Mouse (Mus musculus): ENCODE data around the gene Aoah.
A peak's percentile ranks its signal among the peaks of the same experiment; 100 is the strongest.

Gene Aoah

GRCm38 (mm10) chr13:20793901-20794300 lies at the start of gene Aoah:
Gene Aoah (plus strand): TSS chr13:20794113.
- no peak for DNase-seq (ENCODE audit: low spot score in 2 of 2)

GRCm38 (mm10) chr13:20754843-20755242 lies 39.1 kb upstream of the Aoah start:
- no peak for DNase-seq (ENCODE audit: low spot score in 2 of 2)

DNA sequence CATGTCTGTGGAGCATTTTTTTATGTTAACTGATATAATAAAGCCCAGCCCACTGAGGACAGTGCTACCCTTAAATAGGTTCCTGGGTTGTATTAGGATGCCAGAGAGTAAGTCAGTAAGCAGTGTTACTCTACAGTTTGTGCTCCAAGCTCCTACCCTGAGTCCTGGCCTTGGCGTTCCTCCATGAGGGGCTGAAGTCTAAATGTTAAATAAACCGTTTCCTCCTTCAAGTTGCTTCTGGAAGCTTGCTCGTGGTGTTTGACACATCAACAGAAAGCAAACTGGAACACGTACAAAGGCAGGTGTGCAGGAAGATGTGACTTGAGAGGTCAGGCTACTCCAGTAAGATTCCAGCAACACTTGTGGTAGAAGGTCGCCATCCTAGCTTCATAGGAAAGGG lies 10.3 kb upstream of the Aoah start:
- DNase-seq (ENCODE audit: low spot score in 2 of 2) = no peak

- DNase-seq (ENCODE audit: low spot score in 2 of 2) = no peak
Measured at GRCm38 (mm10) chr13:20784060-20784459, 9.9 kb upstream of the Aoah start.

DNA sequence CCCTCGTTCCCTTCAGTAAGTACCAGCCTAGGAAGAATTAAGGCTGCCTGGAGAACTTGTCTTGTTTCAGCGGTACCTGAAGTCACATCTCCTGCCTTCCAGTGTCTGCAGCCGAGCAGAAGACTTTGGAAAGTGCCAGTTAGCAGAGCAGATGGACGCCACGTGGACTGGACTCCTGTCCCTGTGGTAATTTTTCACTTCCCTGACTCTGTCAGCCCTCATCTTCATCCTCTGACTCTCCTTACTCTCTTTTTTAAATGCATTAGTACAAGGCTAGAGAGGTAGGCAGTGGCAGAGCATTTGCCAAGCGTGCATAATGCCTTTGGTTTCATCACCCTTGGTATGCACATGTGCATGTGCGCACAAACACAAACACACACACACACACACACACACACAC lies 8.0 kb upstream of the Aoah start:
- DNase-seq (ENCODE audit: low spot score in 2 of 2) = no peak

GRCm38 (mm10) chr13:20786825-20787245 lies 7.1 kb upstream of the Aoah start:
- DNase-seq (ENCODE audit: low spot score in 2 of 2) = no peak

- DNase-seq (ENCODE audit: low spot score in 2 of 2) = no peak
Measured at GRCm38 (mm10) chr13:20787952-20788351, 6.0 kb upstream of the Aoah start.

GRCm38 (mm10) chr13:20796651-20797050 lies 2.7 kb downstream of the Aoah start:
- DNase-seq (ENCODE audit: low spot score in 2 of 2) = no peak

GRCm38 (mm10) chr13:20798536-20798935 lies 4.6 kb downstream of the Aoah start:
- no peak for DNase-seq (ENCODE audit: low spot score in 2 of 2)

- no peak for DNase-seq (ENCODE audit: low spot score in 2 of 2)
Measured at GRCm38 (mm10) chr13:20799772-20800171, 5.9 kb downstream of the Aoah start.

DNA sequence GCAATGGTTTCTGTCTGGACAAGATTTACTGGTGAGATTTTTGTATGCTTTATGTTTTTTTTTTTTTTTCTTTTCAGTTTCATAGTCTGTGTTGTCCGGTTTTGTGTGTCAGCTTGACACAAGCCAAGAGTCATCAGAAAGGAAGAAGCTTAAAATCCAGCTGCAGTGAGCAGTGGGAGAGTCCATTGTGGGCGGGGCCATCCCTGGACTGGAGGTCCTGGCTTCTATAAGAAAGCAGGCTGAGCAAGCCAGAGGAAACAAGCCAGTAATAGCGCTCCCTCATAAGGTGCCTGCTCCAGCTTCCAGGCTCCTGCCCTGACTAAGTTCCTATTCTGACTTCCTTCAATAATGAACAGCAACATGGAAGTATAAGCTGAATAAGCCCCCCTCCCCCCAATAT lies 6.7 kb downstream of the Aoah start:
- no peak for DNase-seq (ENCODE audit: low spot score in 2 of 2)

- no peak for DNase-seq (ENCODE audit: low spot score in 2 of 2)
Measured at GRCm38 (mm10) chr13:20811782-20812406, 18.0 kb downstream of the Aoah start.

DNA sequence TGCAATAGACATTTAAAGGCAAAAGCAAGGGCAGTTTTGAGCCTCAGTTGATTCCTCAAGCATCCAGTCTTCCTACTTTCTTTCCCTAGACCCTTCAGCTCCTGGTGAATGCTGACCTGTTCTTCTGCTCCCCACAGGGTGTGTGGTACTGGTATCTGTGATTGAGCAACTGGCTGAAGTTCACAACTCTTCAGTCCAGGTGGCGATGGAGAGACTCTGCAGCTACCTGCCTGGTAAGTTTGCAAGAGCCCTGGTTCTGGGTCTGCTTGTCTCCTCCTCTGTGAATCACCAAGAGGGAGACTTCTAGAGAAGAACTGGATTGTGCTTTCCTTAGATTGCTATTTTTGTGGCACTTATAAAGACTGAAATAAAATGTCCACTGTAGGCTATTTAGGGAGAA lies 22.5 kb downstream of the Aoah start:
- no peak for DNase-seq (ENCODE audit: low spot score in 2 of 2)

GRCm38 (mm10) chr13:20820712-20821328 lies 26.9 kb downstream of the Aoah start:
- DNase-seq (ENCODE audit: low spot score in 2 of 2) = no peak

DNA sequence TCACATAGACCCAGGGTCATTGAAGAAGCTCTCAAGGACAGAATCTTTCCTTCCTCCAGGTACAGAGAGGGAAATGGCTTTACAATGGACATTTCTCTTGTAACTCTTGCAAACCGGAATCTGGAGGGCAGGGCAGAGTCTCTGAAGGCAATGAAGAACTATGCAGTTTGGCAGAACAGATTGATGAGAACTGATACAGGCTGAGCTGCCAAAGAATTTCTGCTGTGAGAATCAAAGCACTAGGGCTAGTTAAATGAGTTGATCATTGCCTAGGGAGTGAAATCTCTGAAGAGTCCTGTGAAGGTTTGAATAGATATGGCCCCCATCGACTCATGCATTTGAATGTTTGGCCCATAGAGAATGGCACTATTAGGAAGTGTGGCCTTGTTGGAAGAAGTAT lies 34.8 kb downstream of the Aoah start:
- no peak for DNase-seq (ENCODE audit: low spot score in 2 of 2)

DNA sequence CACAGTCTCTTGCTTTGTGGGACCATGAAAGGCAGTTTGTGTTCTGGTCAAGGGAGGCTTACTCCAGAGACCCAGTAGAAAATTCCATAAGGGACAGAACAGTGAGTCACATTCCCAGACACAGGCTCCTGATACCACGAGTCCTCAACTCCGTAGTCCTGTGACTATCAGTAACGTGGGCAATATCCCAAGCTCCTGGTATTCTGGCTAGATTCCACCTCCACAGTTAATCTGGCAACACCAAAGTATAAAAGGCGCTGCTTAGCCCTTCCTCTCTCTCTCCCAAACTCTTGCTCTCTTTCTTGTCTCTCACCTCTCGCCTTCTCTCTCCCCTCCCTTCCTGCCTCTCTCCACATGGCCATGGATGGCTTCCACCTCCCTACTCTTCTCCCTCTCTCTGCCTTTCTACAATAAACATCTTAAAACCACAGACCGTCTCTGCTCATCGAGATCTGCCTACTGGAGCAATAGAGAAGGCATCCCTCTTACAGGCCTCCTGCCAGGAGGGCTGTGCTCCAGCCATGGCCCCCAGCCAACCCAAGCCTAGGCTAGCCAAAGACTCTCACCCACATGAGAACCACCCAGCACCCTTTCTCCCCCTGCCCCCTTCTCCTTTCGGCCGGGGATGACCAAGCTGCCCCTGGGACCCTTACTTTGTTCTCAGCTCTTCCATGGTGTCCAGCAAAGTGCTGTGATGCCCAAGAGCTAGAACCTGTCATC lies 35.4 kb downstream of the Aoah start:
- DNase-seq (ENCODE audit: low spot score in 2 of 2) = no peak

- no peak for DNase-seq (ENCODE audit: low spot score in 2 of 2)
Measured at GRCm38 (mm10) chr13:20855893-20856292, 62.0 kb downstream of the Aoah start.

GRCm38 (mm10) chr13:20899372-20899771 lies 105.5 kb downstream of the Aoah start:
- DNase-seq (ENCODE audit: low spot score in 2 of 2) = no peak

GRCm38 (mm10) chr13:20900396-20900971 lies 106.6 kb downstream of the Aoah start:
- DNase-seq (ENCODE audit: low spot score in 2 of 2) = peak; percentile 11 to 25

- DNase-seq (ENCODE audit: low spot score in 2 of 2) = no peak
Measured at GRCm38 (mm10) chr13:20900972-20901457, 107.1 kb downstream of the Aoah start.

DNA sequence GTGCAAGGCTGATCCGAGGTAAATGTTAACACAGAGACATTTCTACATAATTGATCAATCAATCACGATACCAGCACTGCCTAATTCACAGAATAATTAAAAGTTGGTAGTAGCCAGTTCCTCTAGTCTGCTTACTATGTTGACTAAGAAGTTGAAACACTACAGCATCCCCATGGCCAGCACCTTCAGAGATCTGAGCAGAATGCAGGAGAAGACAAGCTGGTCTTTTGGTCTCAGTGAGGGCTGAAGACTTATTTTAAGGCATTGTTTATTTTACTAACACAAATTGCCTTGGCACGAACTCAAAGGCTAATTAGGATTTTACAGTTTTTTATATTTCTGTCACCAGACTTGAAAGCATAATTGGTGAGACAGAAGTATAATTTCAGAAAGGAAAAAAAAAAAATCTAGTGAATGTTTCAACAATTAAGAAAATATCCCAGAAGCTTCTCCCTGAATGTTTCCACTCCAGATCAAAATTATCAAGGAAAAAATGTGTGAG lies 107.8 kb downstream of the Aoah start:
- DNase-seq (ENCODE audit: low spot score in 2 of 2) = no peak

DNA sequence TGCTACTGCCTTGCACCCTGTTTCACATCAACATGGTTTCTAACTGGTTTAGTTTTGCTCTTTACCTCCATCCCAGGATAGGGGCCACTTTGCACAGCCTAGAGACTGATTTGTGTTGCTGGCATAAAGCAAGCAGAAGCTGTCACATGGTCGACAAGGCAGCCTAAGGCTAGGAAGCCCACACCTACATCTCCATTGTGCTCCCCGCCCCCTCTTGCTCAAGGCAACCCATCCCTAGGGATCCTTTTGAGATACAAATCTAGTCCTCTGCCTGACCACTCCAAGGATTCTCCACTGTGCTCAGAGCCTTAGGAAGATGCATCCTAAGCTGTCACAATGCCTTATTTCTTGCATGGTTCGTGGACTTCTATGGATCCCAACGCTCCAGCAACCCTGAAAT lies 110.2 kb downstream of the Aoah start:
- DNase-seq (ENCODE audit: low spot score in 2 of 2) = no peak

All from frontal cortex, postnatal 10 days (tissue).